Mouse (Mus musculus) stomach, embryonic 14.5 days (tissue): Measurements from ENCODE around the gene Cdc14b. TPM values are rescaled to one million over a fixed set of nuclear protein-coding genes. Genes with fewer than 3 reads are reported as not detected.

Experiments used
- ATAC-seq: fragments of 200-750 bp; cut with Nextera tagmentation; 2 replicates; pipeline ENCODE4 v1.8.0; 2017; ENCODE audit warnings: low read depth, moderate TSS enrichment; ENCODE audit not compliant: insufficient number of reproducible peaks, insufficient read depth, low FRiP score
- H3K27ac ChIP-seq: fragments of 300-500 bp; sonication (generic); 2 replicates; pipeline ENCODE4 v1.5.1; 2014; ENCODE audit warnings: mild to moderate bottlenecking, low read length, moderate library complexity, mixed read lengths
- H3K27me3 ChIP-seq: fragments of 300-500 bp; sonication (generic); 2 replicates; pipeline ENCODE4 v1.6.1; 2014; ENCODE audit warnings: low read length, control low read depth, mixed read lengths; ENCODE audit not compliant: control insufficient read depth, insufficient read depth
- H3K36me3 ChIP-seq: fragments of 300-500 bp; sonication (generic); 2 replicates; pipeline ENCODE4 v1.6.1; 2014; ENCODE audit warnings: mild to moderate bottlenecking, control low read depth, low read length, moderate library complexity, mixed read lengths; ENCODE audit not compliant: control insufficient read depth, insufficient read depth
- H3K4me1 ChIP-seq: fragments of 300-500 bp; sonication (generic); 2 replicates; pipeline ENCODE4 v1.6.1; 2014; ENCODE audit warnings: low read length, control low read depth, mixed read lengths; ENCODE audit not compliant: control insufficient read depth, insufficient read depth
- H3K4me2 ChIP-seq: fragments of 300-500 bp; sonication (generic); replicated peaks from 2 replicates; pipeline ENCODE4 v1.6.1; 2014; ENCODE audit warnings: low read depth, low read length, control low read depth
- H3K4me3 ChIP-seq: fragments of 300-500 bp; sonication (generic); 2 replicates; pipeline ENCODE4 v1.5.1; 2014; ENCODE audit warnings: low read depth, low read length, control low read depth
- H3K9ac ChIP-seq: fragments of 300-500 bp; sonication (generic); replicated peaks from 2 replicates; pipeline ENCODE4 v1.6.1; 2014; ENCODE audit warnings: low read depth, mild to moderate bottlenecking, control low read depth, low read length, moderate library complexity, mixed read lengths
- H3K9me3 ChIP-seq: fragments of 300-500 bp; sonication (generic); 2 replicates; pipeline ENCODE4 v1.6.1; 2016; ENCODE audit warnings: low read depth, low read length, control low read depth; ENCODE audit not compliant: control insufficient read depth
- WGBS: fragments of 180-500 bp; shearing (Covaris S2); extraction: QIAGEN DNeasy Blood & Tissue Kit; methylation state at CpG from one replicate; pipeline ENCODE4 v1.1.7; 2014; 5-methylcytosine and 5-hydroxymethylcytosine counted together
- polyA plus RNA-seq: library from polyadenylated mRNA; unstranded; fragments of >200 nt; fragmentation: Nextera tagmentation; extraction: Ambion mirVana; gene quantifications from 2 replicates; pipeline ENCODE4 v1.2.1, GENCODE M21; 2014

Gene Cdc14b
- polyA plus RNA-seq, 1 experiment from 2014 or later: 46.0 TPM

DNA sequence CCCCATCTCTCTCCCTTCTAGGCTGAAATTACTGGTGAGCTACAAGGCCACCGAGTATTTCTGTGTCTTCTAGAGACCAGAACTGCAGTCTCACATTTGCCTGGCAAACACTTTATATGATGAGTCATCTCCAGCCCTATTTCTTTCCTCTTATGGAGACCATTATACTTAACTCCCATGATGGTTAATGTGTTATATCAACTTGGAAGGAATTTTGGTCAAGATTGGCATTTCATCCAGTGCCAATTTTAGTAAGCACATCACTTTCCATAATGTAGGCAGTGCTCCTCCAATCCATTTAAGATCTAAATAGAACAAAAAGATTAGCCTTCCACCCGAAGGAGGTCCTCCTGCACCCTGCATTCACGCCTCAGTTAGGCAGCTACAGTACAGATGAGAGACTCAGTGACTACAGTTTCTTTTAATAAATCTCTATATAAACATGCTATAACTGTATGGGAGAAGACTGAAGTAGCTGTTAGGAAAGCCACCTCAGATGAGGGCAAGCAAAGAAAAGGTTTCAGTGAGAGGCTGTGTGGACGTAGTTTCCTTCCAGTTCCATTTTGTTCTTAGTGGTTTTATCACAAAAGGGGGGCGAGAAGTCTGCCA is 63.0 kb downstream of the Cdc14b start:
- no peaks in the 10 kb centered on the region for H3K4me1 ChIP-seq
- no peaks in the 10 kb centered on the region for H3K27me3 ChIP-seq
- H3K9me3 ChIP-seq: no peaks in the 10 kb centered on the region
- no peak for ATAC-seq
- no peak overlapping the region for H3K27ac ChIP-seq
- peaks cover 4% of the 10 kb centered on the region; the same call in 1 of the 2 replicates for H3K36me3 ChIP-seq
- H3K9ac ChIP-seq: no peak overlapping the region
- no peak overlapping the region for H3K4me2 ChIP-seq
- H3K4me3 ChIP-seq: no peak overlapping the region
- 81% methylated on average over 5 of the region's 5 CpGs for WGBS

DNA sequence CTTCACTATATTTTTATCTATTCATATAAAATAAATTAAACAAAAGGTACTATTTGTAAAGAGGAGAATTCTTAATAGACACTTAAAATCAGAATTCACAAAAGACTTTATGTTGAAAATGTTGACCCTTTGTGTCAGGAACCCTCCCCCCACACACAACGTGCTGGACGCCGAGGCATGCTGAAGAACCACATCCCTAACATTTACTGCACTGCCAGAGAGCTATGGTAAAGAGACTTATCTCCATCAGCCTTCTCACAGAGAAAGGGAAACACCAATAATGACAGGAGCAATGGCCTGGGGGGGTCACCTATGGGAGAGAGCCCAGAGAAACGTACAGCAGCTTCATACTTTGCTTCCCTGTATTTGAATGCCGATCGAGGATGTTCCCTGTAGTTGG is 66.9 kb downstream of the Cdc14b start:
- no peaks in the 10 kb centered on the region for H3K9me3 ChIP-seq
- no peak for ATAC-seq
- H3K4me2 ChIP-seq: no peak overlapping the region
- no peak overlapping the region for H3K27ac ChIP-seq
- 87% methylated on average over 6 of the region's 6 CpGs for WGBS
- no peaks in the 10 kb centered on the region; the same call in 1 of the 2 replicates for H3K4me1 ChIP-seq
- H3K36me3 ChIP-seq: peaks cover 4% of the 10 kb centered on the region; the same call in 1 of the 2 replicates
- no peak overlapping the region for H3K4me3 ChIP-seq
- H3K27me3 ChIP-seq: no peaks in the 10 kb centered on the region
- H3K9ac ChIP-seq: no peak overlapping the region

GRCm38 (mm10) chr13:64205186-64205585 is 69.9 kb downstream of the Cdc14b start:
- Histone ChIP-seq H3K9me3 (no peaks in the 10 kb centered on the region), H3K36me3 (peaks cover 4% of the 10 kb centered on the region; the same call in 1 of the 2 replicates), H3K9ac (no peak overlapping the region), H3K4me2 (no peak overlapping the region), H3K4me3 (no peak overlapping the region), H3K4me1 (no peaks in the 10 kb centered on the region; the same call in 1 of the 2 replicates), H3K27me3 (no peaks in the 10 kb centered on the region), H3K27ac (no peak overlapping the region)
- 40% methylated on average over 2 of the region's 2 CpGs for WGBS
- peak; percentile 61; the same call in 1 of the 2 replicates for ATAC-seq

GRCm38 (mm10) chr13:64204726-64205125 is 70.4 kb downstream of the Cdc14b start:
- H3K36me3 ChIP-seq: peaks cover 4% of the 10 kb centered on the region; the same call in 1 of the 2 replicates
- ATAC-seq: no peak
- H3K9me3 ChIP-seq: no peaks in the 10 kb centered on the region
- H3K4me2 ChIP-seq: no peak overlapping the region
- no peak overlapping the region for H3K27ac ChIP-seq
- no peaks in the 10 kb centered on the region for H3K27me3 ChIP-seq
- H3K4me1 ChIP-seq: no peaks in the 10 kb centered on the region; the same call in 1 of the 2 replicates
- WGBS: 73% methylated on average over 2 of the region's 2 CpGs
- H3K9ac ChIP-seq: no peak overlapping the region
- H3K4me3 ChIP-seq: no peak overlapping the region

GRCm38 (mm10) chr13:64200911-64201310 is 74.2 kb downstream of the Cdc14b start:
- peaks cover 2% of the 10 kb centered on the region; the same call in 1 of the 2 replicates for H3K36me3 ChIP-seq
- H3K27me3 ChIP-seq: no peaks in the 10 kb centered on the region
- H3K4me1 ChIP-seq: no peaks in the 10 kb centered on the region; the same call in 1 of the 2 replicates
- no peaks in the 10 kb centered on the region for H3K9me3 ChIP-seq
- no peak overlapping the region for H3K9ac ChIP-seq
- H3K4me2 ChIP-seq: no peak overlapping the region
- no peak overlapping the region for H3K4me3 ChIP-seq
- ATAC-seq: no peak
- 95% methylated on average over 4 of the region's 4 CpGs for WGBS
- H3K27ac ChIP-seq: no peak overlapping the region

- whole genome bisulfite sequencing: 90% methylated on average over 4 of the region's 4 CpGs
- ATAC-seq: no peak
These were observed 76.8 kb downstream of the Cdc14b start for GRCm38 (mm10) chr13:64198310-64198709.

DNA sequence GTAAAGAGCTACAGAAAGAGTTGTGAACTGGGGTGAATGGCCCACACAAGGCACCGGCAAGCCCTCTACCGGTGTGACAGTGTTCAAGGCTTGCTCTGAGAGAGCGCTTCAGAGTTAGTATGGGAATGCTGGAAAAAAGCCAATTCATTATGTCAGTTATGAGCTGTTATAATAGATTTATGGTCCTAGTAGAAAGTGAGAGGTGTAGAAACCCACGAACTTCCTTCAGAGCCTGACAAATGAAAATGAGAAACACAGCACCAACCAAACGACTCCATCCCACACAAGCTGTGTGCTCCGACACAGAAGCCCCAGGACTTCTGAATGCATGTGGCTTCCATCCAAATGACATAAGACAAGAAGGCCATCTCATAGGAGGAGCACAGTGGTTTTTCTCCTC is 77.2 kb downstream of the Cdc14b start:
- Histone ChIP-seq H3K4me1 (no peaks in the 10 kb centered on the region), H3K27ac (no peak overlapping the region), H3K9me3 (no peaks in the 10 kb centered on the region), H3K27me3 (no peaks in the 10 kb centered on the region), H3K4me2 (no peak overlapping the region), H3K36me3 (peaks cover 5% of the 10 kb centered on the region; the same call in 1 of the 2 replicates), H3K9ac (no peak overlapping the region), H3K4me3 (no peak overlapping the region)
- no peak for ATAC-seq
- 68% methylated on average over 6 of the region's 6 CpGs for WGBS

More at GRCm38 (mm10) chr13:64198310-64198709, 76.8 kb downstream of the Cdc14b start:
- H3K4me3 ChIP-seq: no peak overlapping the region
- H3K27ac ChIP-seq: no peak overlapping the region
- H3K9ac ChIP-seq: no peak overlapping the region
- no peaks in the 10 kb centered on the region; the same call in 1 of the 2 replicates for H3K4me1 ChIP-seq
- H3K36me3 ChIP-seq: peaks cover 5% of the 10 kb centered on the region; the same call in 1 of the 2 replicates
- H3K27me3 ChIP-seq: no peaks in the 10 kb centered on the region
- no peak overlapping the region for H3K4me2 ChIP-seq
- no peaks in the 10 kb centered on the region for H3K9me3 ChIP-seq

DNA sequence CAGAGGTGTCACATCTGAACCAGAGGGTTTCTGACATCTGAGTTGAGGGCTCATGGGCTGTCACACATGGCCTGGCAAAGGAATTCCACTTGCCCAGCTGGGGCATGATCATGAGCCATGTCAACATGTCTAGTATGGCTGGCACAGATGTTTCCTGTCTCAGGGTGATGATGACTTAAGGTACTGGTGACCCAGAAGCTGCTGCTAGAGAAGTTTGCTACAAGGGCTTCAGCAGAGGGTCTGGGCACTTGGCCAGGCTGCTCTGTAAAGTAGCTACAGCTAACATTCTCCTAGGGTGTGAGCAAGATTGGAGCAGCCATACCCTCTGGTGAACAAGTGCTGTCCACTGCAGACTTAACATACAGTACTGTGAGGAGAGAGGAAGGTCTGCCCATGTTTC is 88.0 kb downstream of the Cdc14b start:
- Histone ChIP-seq H3K9me3 (no peaks in the 10 kb centered on the region), H3K4me1 (no peaks in the 10 kb centered on the region), H3K4me3 (no peak overlapping the region), H3K27me3 (no peaks in the 10 kb centered on the region), H3K27ac (no peak overlapping the region), H3K36me3 (no peaks in the 10 kb centered on the region), H3K4me2 (no peak overlapping the region), H3K9ac (no peak overlapping the region)
- ATAC-seq: no peak

GRCm38 (mm10) chr13:64186516-64186915 is 88.6 kb downstream of the Cdc14b start:
- H3K36me3 ChIP-seq: no peaks in the 10 kb centered on the region

More at GRCm38 (mm10) chr13:64186516-64186915, 88.6 kb downstream of the Cdc14b start:
- 93% methylated on average over 4 of the region's 4 CpGs for WGBS
- Histone ChIP-seq H3K27me3 (no peaks in the 10 kb centered on the region), H3K4me3 (no peak overlapping the region), H3K4me2 (no peak overlapping the region), H3K9me3 (no peaks in the 10 kb centered on the region), H3K27ac (no peak overlapping the region), H3K9ac (no peak overlapping the region), H3K4me1 (no peaks in the 10 kb centered on the region)
- no peak for ATAC-seq
